Mouse (Mus musculus): ENCODE data around the gene Zswim1. TPM values are rescaled to one million over a fixed set of nuclear protein-coding genes. Genes with fewer than 3 reads are reported as not detected.

Zswim1 gene
- 25.7 and 26.7 TPM in 2 replicates for polyA plus RNA-seq (2014; fragmentation: Nextera tagmentation; extraction: Ambion mirVana)

GRCm38 (mm10) chr2:164822636-164823165, at the start of gene Zswim1:
TSS of gene Zswim1 (plus strand) at chr2:164822686.
- Histone ChIP-seq H3K36me3 (replicated peaks; ENCODE audit: control insufficient read depth, insufficient read depth) (peaks cover 53% of the 10 kb centered on the region), H3K9me3 (ENCODE audit: control insufficient read depth, low read length) (no peaks in the 10 kb centered on the region), H3K4me2 (replicated peaks) (peak within 1 kb of the TSS; percentile 60), H3K4me1 (replicated peaks; ENCODE audit: control insufficient read depth, insufficient read depth, low read length) (peaks cover 13% of the 10 kb centered on the region; the same call in 1 of the 2 replicates), H3K27ac (peak within 1 kb of the TSS; percentile 94), H3K4me3 (replicated peaks; ENCODE audit: low read length) (peak within 1 kb of the TSS; percentile 64), H3K9ac (peak within 1 kb of the TSS; percentile 77), H3K27me3 (ENCODE audit: control insufficient read depth, insufficient read depth, low read length) (no peaks in the 10 kb centered on the region)
- DNase-seq (ENCODE audit: low spot score) (peak; percentile 100), ATAC-seq (ENCODE audit: low FRiP score) (peak; percentile 99)
- 1% methylated on average over 32 of the region's 32 CpGs for whole genome bisulfite sequencing

DNA sequence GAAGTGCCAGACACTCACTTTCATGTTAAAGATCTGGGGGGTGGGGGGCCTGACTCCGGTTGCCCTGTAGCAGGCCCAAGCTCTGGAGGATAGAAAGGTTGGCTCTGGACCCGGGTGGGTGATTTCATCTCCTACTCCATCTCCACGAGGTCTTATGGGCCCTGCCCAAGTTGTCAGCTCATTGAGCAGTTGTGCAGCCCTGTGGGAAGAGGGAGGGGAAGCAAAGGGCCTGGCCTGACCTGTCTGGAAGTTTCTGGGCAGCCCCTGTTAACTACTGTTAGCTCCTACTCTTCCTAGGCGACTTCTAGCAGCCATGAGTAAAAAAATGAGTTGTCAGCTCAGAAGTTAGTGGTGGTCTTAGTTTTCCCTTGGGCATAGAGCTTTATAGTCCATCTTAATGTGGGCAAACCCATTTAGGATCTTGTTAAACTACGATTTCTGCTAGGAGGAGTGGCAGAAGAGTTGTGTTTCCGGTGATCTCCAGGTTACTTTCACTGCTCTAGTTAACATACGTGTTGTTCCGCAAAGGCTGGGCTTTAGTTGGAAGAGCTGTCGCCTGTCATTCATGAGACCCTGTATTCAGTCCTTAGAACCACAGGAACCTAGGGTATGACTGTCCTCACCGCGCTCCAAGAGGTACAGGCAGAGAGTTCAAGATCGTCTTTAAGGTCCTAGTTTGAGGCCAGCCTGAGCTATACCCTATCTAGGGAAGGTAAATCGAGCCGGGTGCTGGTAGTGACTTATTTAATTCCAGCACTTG, 49.1 kb upstream of the Zswim1 start:
- Histone ChIP-seq H3K36me3 (replicated peaks; ENCODE audit: control insufficient read depth, insufficient read depth) (peaks cover under 1% of the 10 kb centered on the region; the same call in 1 of the 2 replicates), H3K27me3 (ENCODE audit: control insufficient read depth, insufficient read depth, low read length) (no peaks in the 10 kb centered on the region), H3K4me3 (replicated peaks; ENCODE audit: low read length) (no peak overlapping the region), H3K27ac (no peak overlapping the region), H3K9me3 (ENCODE audit: control insufficient read depth, low read length) (no peaks in the 10 kb centered on the region), H3K4me2 (replicated peaks) (no peak overlapping the region), H3K4me1 (replicated peaks; ENCODE audit: control insufficient read depth, insufficient read depth, low read length) (peaks cover 9% of the 10 kb centered on the region), H3K9ac (no peak overlapping the region)
- 79% methylated on average over 14 of the region's 14 CpGs for WGBS
- DNase-seq (ENCODE audit: low spot score) (no peak), ATAC-seq (ENCODE audit: low FRiP score) (no peak)

GRCm38 (mm10) chr2:164773989-164774364, 48.5 kb upstream of the Zswim1 start:
- Histone ChIP-seq H3K27ac (no peak overlapping the region), H3K4me3 (replicated peaks; ENCODE audit: low read length) (no peak overlapping the region), H3K36me3 (replicated peaks; ENCODE audit: control insufficient read depth, insufficient read depth) (no peaks in the 10 kb centered on the region), H3K9ac (no peak overlapping the region), H3K27me3 (ENCODE audit: control insufficient read depth, insufficient read depth, low read length) (no peaks in the 10 kb centered on the region), H3K9me3 (ENCODE audit: control insufficient read depth, low read length) (no peaks in the 10 kb centered on the region), H3K4me2 (replicated peaks) (no peak overlapping the region), H3K4me1 (replicated peaks; ENCODE audit: control insufficient read depth, insufficient read depth, low read length) (peaks cover 9% of the 10 kb centered on the region)
- DNase-seq (ENCODE audit: low spot score) (no peak), ATAC-seq (ENCODE audit: low FRiP score) (no peak)
- WGBS: 86% methylated on average over 5 of the region's 5 CpGs

- H3K9ac ChIP-seq: no peak overlapping the region
- no peaks in the 10 kb centered on the region for H3K27me3 ChIP-seq (ENCODE audit: control insufficient read depth, insufficient read depth, low read length)
- H3K4me3 ChIP-seq (replicated peaks; ENCODE audit: low read length): no peak overlapping the region
- no peak for ATAC-seq (ENCODE audit: low FRiP score)
- no peaks in the 10 kb centered on the region for H3K36me3 ChIP-seq (replicated peaks; ENCODE audit: control insufficient read depth, insufficient read depth)
- H3K4me2 ChIP-seq (replicated peaks): no peak overlapping the region
- WGBS: 91% methylated on average over 6 of the region's 6 CpGs
- no peak for DNase-seq (ENCODE audit: low spot score)
- H3K9me3 ChIP-seq (ENCODE audit: control insufficient read depth, low read length): no peaks in the 10 kb centered on the region
- H3K27ac ChIP-seq: no peak overlapping the region
- no peaks in the 10 kb centered on the region for H3K4me1 ChIP-seq (replicated peaks; ENCODE audit: control insufficient read depth, insufficient read depth, low read length)
Measured at GRCm38 (mm10) chr2:164776130-164776529, 46.4 kb upstream of the Zswim1 start.

DNA sequence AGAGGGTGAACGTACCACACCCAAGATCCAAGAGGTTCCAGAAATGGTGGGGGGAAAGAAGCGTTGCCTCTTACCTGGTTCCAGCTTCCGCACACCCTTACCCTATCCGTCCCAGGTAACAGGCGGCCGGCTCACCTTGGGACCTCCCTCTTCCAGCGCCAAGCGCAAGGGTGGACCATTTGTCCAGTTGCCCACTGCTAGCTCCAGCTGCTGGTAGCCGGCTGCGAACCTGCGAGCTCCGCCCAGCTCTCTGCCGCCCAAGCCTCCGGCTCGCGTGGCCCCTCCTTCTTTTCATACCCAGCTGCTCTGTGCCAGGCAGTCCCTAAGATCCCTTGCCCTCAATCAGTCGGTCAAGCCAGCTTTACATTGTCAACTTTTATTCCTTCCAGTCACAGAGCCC, 45.7 kb upstream of the Zswim1 start:
- Histone ChIP-seq H3K4me1 (replicated peaks; ENCODE audit: control insufficient read depth, insufficient read depth, low read length) (no peaks in the 10 kb centered on the region), H3K36me3 (replicated peaks; ENCODE audit: control insufficient read depth, insufficient read depth) (no peaks in the 10 kb centered on the region), H3K4me2 (replicated peaks) (no peak overlapping the region), H3K9me3 (ENCODE audit: control insufficient read depth, low read length) (no peaks in the 10 kb centered on the region), H3K27me3 (ENCODE audit: control insufficient read depth, insufficient read depth, low read length) (no peaks in the 10 kb centered on the region), H3K9ac (no peak overlapping the region), H3K27ac (no peak overlapping the region), H3K4me3 (replicated peaks; ENCODE audit: low read length) (no peak overlapping the region)
- 69% methylated on average over 17 of the region's 17 CpGs for WGBS
- ATAC-seq (ENCODE audit: low FRiP score) (no peak), DNase-seq (ENCODE audit: low spot score) (no peak)

DNA sequence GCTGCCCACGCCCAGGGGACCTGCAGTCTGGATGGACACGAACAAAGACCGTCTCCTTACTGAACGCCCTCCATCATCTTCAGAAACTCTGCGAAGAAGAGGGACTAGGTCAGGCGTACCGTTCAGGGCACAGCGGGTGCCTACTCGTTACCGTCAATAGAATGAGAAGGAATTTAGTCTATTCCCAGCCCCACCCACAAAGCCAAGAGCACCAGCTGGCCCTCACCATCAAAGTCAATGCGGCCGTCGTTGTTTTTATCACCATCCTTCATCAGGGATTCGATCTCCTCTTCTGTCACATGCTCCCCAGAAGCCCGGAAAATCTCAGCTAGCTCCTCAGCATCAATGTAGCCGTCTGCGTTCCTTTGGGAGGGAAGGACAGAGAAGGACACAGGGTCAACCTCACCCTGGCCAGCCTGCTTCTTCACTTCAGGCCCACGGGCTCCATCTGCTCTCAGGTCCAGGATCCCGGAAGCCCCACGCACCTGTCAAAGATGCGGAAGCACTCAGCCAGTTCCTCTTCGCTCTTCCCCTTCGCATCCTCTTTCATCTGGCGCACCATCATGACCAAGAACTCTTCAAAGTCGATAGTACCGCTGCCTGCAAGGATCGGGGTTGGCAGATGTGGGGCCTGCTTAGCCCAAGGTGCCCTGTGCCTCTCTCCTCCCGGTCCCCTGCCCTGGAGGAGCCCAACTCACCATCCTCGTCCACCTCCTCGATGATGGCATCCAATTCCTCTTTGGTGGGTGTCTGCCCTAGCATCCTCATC, 45.1 kb upstream of the Zswim1 start:
- 87% methylated on average over 30 of the region's 30 CpGs for WGBS
- no peak overlapping the region for H3K27ac ChIP-seq
- no peaks in the 10 kb centered on the region for H3K27me3 ChIP-seq (ENCODE audit: control insufficient read depth, insufficient read depth, low read length)

DNA sequence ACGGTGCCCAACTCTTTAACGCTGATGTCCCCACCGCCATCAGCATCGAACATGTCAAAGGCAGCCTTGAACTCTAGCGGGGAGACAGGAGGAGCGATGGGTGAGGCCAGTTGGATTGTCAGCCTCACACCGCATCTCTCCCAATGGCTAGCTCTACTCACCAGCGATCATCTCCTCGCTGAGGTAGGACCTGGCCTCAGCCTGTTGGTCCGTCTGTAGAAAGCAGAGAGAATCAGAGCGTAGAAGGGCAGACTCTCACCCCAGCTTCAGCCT, 44.5 kb upstream of the Zswim1 start:
- Histone ChIP-seq H3K4me2 (replicated peaks) (no peak overlapping the region), H3K4me3 (replicated peaks; ENCODE audit: low read length) (no peak overlapping the region), H3K27me3 (ENCODE audit: control insufficient read depth, insufficient read depth, low read length) (no peaks in the 10 kb centered on the region), H3K27ac (no peak overlapping the region), H3K4me1 (replicated peaks; ENCODE audit: control insufficient read depth, insufficient read depth, low read length) (no peaks in the 10 kb centered on the region), H3K9ac (no peak overlapping the region), H3K9me3 (ENCODE audit: control insufficient read depth, low read length) (no peaks in the 10 kb centered on the region), H3K36me3 (replicated peaks; ENCODE audit: control insufficient read depth, insufficient read depth) (no peaks in the 10 kb centered on the region)
- 93% methylated on average over 11 of the region's 11 CpGs for WGBS
- DNase-seq (ENCODE audit: low spot score) (no peak), ATAC-seq (ENCODE audit: low FRiP score) (no peak)

More for the DNA sequence above, 45.1 kb upstream of the Zswim1 start:
- no peaks in the 10 kb centered on the region for H3K36me3 ChIP-seq (replicated peaks; ENCODE audit: control insufficient read depth, insufficient read depth)
- H3K4me1 ChIP-seq (replicated peaks; ENCODE audit: control insufficient read depth, insufficient read depth, low read length): no peaks in the 10 kb centered on the region
- H3K4me3 ChIP-seq (replicated peaks; ENCODE audit: low read length): no peak overlapping the region
- no peak overlapping the region for H3K4me2 ChIP-seq (replicated peaks)
- DNase-seq (ENCODE audit: low spot score) (no peak), ATAC-seq (ENCODE audit: low FRiP score) (no peak)
- no peak overlapping the region for H3K9ac ChIP-seq
- no peaks in the 10 kb centered on the region for H3K9me3 ChIP-seq (ENCODE audit: control insufficient read depth, low read length)

GRCm38 (mm10) chr2:164778809-164779208, 43.7 kb upstream of the Zswim1 start:
- H3K4me2 ChIP-seq (replicated peaks): no peak overlapping the region
- H3K4me1 ChIP-seq (replicated peaks; ENCODE audit: control insufficient read depth, insufficient read depth, low read length): no peaks in the 10 kb centered on the region
- H3K9ac ChIP-seq: no peak overlapping the region
- H3K9me3 ChIP-seq (ENCODE audit: control insufficient read depth, low read length): no peaks in the 10 kb centered on the region
- no peaks in the 10 kb centered on the region for H3K36me3 ChIP-seq (replicated peaks; ENCODE audit: control insufficient read depth, insufficient read depth)
- H3K4me3 ChIP-seq (replicated peaks; ENCODE audit: low read length): no peak overlapping the region
- no peak overlapping the region for H3K27ac ChIP-seq
- ATAC-seq (ENCODE audit: low FRiP score) (no peak), DNase-seq (ENCODE audit: low spot score) (no peak)
- no peaks in the 10 kb centered on the region for H3K27me3 ChIP-seq (ENCODE audit: control insufficient read depth, insufficient read depth, low read length)
- 84% methylated on average over 7 of the region's 7 CpGs for WGBS

DNA sequence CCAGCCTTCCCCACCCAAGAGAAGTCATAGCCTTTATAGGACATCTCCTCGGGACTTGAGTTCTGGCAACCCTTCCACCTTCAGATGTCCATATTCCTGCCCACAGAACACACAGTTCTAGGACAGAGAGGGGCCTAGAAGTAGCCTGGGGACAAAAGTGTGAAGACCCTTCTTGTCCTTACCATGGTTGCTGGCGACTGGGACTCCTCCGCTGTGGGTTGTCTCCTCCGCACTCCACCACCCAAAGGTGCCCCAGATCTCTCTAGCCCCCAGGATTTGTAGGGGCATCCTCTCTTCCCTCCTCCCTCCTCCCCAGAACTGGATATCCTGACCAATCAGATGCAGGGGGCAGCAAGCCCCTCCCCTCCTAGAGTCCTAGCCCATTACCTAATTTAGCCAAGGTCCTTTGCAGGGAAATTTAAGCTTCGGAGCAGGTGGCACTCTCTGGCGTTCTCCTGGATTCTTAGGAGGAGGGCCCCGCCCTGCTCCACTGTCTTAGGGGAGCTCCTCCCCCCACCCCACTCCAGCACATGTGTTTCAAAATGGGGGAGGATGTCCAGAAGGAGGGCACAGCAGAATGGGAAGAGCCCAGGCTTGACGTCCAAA, 42.9 kb upstream of the Zswim1 start, which contains the start of gene Tnnc2:
Gene Tnnc2, minus strand, starts transcription at position 487 of the 606 bp plus-strand sequence.
- H3K4me3 ChIP-seq (replicated peaks; ENCODE audit: low read length): no peak within 1 kb of the TSS
- no peaks in the 10 kb centered on the region for H3K27me3 ChIP-seq (ENCODE audit: control insufficient read depth, insufficient read depth, low read length)
- H3K4me2 ChIP-seq (replicated peaks): no peak within 1 kb of the TSS
- no peaks in the 10 kb centered on the region for H3K4me1 ChIP-seq (replicated peaks; ENCODE audit: control insufficient read depth, insufficient read depth, low read length)
- H3K9ac ChIP-seq: no peak within 1 kb of the TSS
- no peaks in the 10 kb centered on the region for H3K9me3 ChIP-seq (ENCODE audit: control insufficient read depth, low read length)
- no peak for ATAC-seq (ENCODE audit: low FRiP score)
- no peak within 1 kb of the TSS for H3K27ac ChIP-seq
- 71% methylated on average over 8 of the region's 8 CpGs for WGBS
- no peak for DNase-seq (ENCODE audit: low spot score)
- no peaks in the 10 kb centered on the region for H3K36me3 ChIP-seq (replicated peaks; ENCODE audit: control insufficient read depth, insufficient read depth)

Data from hindbrain, embryonic 14.5 days (tissue).